Mouse (Mus musculus): ENCODE measurements around the gene Rpl9-ps1. TPM values are rescaled to one million over a fixed set of nuclear protein-coding genes. Genes with fewer than 3 reads are reported as not detected.

Gene Rpl9-ps1
- total RNA-seq (2021) (not detected), polyA plus RNA-seq (2012; rRNA removed) (not detected in 2 replicates)
- long read RNA-seq: 0 reads

GRCm38 (mm10) chr11:83645521-83645920, at the start of gene Rpl9-ps1:
Gene Rpl9-ps1, minus strand, starts transcription at chr11:83645621.
- no peak for DNase-seq

GRCm38 (mm10) chr11:83692008-83692407, 46.6 kb upstream of the Rpl9-ps1 start:
- DNase-seq: no peak

GRCm38 (mm10) chr11:83689918-83690317, 44.5 kb upstream of the Rpl9-ps1 start:
- DNase-seq: no peak

GRCm38 (mm10) chr11:83675665-83676064, 30.2 kb upstream of the Rpl9-ps1 start:
- no peak for DNase-seq

GRCm38 (mm10) chr11:83671743-83672142, 26.3 kb upstream of the Rpl9-ps1 start:
- peak; percentile 41 for DNase-seq

GRCm38 (mm10) chr11:83663532-83663931, 18.1 kb upstream of the Rpl9-ps1 start:
- no peak for DNase-seq

- peak; percentile 8 for DNase-seq
These were observed 16.8 kb upstream of the Rpl9-ps1 start, which contains the start of gene Ccl4 for GRCm38 (mm10) chr11:83662204-83662603. Gene Ccl4, plus strand, starts transcription at chr11:83662584.

GRCm38 (mm10) chr11:83658797-83659196, 13.4 kb upstream of the Rpl9-ps1 start:
- DNase-seq: no peak

GRCm38 (mm10) chr11:83657508-83657907, 12.1 kb upstream of the Rpl9-ps1 start:
- DNase-seq: no peak

- DNase-seq: no peak
These were observed 9.2 kb upstream of the Rpl9-ps1 start for GRCm38 (mm10) chr11:83654606-83655005.

- DNase-seq: no peak
These were observed 4.0 kb upstream of the Rpl9-ps1 start, which contains the start of gene Ccl3 for GRCm38 (mm10) chr11:83649305-83649841. Gene Ccl3, minus strand, starts transcription at chr11:83649355.

GRCm38 (mm10) chr11:83646356-83647149, 1.1 kb upstream of the Rpl9-ps1 start:
- DNase-seq: no peak

GRCm38 (mm10) chr11:83641216-83641615, 4.2 kb downstream of the Rpl9-ps1 start:
- no peak for DNase-seq

- DNase-seq: no peak
These were observed 5.3 kb downstream of the Rpl9-ps1 start for GRCm38 (mm10) chr11:83640141-83640540.

GRCm38 (mm10) chr11:83639533-83639932, 5.9 kb downstream of the Rpl9-ps1 start:
- no peak for DNase-seq

GRCm38 (mm10) chr11:83638934-83639333, 6.5 kb downstream of the Rpl9-ps1 start:
- DNase-seq: no peak

GRCm38 (mm10) chr11:83636742-83637235, 8.6 kb downstream of the Rpl9-ps1 start:
- DNase-seq: no peak

- no peak for DNase-seq
These were observed 10.5 kb downstream of the Rpl9-ps1 start for GRCm38 (mm10) chr11:83634898-83635297.

- no peak for DNase-seq
These were observed 11.0 kb downstream of the Rpl9-ps1 start for GRCm38 (mm10) chr11:83634425-83634824.

GRCm38 (mm10) chr11:83632744-83633143, 12.7 kb downstream of the Rpl9-ps1 start:
- DNase-seq: peak; percentile 18

- DNase-seq: no peak
These were observed 14.4 kb downstream of the Rpl9-ps1 start for GRCm38 (mm10) chr11:83631065-83631464.

GRCm38 (mm10) chr11:83630630-83631029, 14.8 kb downstream of the Rpl9-ps1 start:
- DNase-seq: no peak

GRCm38 (mm10) chr11:83628808-83629207, 16.6 kb downstream of the Rpl9-ps1 start:
- no peak for DNase-seq
